Mouse (Mus musculus): ENCODE results near the gene Ccnj. TPM values are rescaled to one million over a fixed set of nuclear protein-coding genes. Genes with fewer than 3 reads are reported as not detected.
A peak's percentile ranks its signal among the peaks of the same experiment; 100 is the strongest.

Ccnj gene
- polyA plus RNA-seq (2015; fragmentation: Nextera tagmentation; extraction: Ambion mirVana), result 9.7 and 10.2 TPM in 2 replicates

GRCm38 (mm10) chr19:40830703-40831415, at the start of gene Ccnj:
Ccnj (plus strand) TSS chr19:40831279.
- peak within 1 kb of the TSS; percentile 83 for H3K9ac ChIP-seq
- ATAC-seq (ENCODE audit: insufficient read depth, low FRiP score, low read depth), result peak; percentile 99
- peak within 1 kb of the TSS; percentile 86 for H3K4me3 ChIP-seq (replicated peaks)
- H3K27me3 ChIP-seq (replicated peaks), result no peaks in the 10 kb centered on the region
- H3K9me3 ChIP-seq, result no peaks in the 10 kb centered on the region
- H3K4me1 ChIP-seq, result peaks cover 9% of the 10 kb centered on the region; the same call in 1 of the 2 replicates
- peak within 1 kb of the TSS; percentile 67 for H3K4me2 ChIP-seq
- no peaks in the 10 kb centered on the region for H3K36me3 ChIP-seq
- under 1% methylated on average over 69 of the region's 71 CpGs for WGBS
- H3K27ac ChIP-seq, result peak within 1 kb of the TSS; percentile 86

GRCm38 (mm10) chr19:40788004-40788714, 42.9 kb upstream of the Ccnj start:
- no peak overlapping the region for H3K4me2 ChIP-seq
- no peak overlapping the region for H3K9ac ChIP-seq
- WGBS, result 72% methylated on average over 14 of the region's 15 CpGs
- no peaks in the 10 kb centered on the region for H3K9me3 ChIP-seq
- H3K4me1 ChIP-seq, result no peaks in the 10 kb centered on the region
- H3K27ac ChIP-seq, result no peak overlapping the region
- ATAC-seq (ENCODE audit: insufficient read depth, low FRiP score, low read depth), result no peak
- H3K36me3 ChIP-seq, result no peaks in the 10 kb centered on the region
- H3K27me3 ChIP-seq (replicated peaks), result no peaks in the 10 kb centered on the region
- H3K4me3 ChIP-seq (replicated peaks), result no peak overlapping the region

- H3K27ac ChIP-seq, result no peak overlapping the region
- H3K4me3 ChIP-seq (replicated peaks), result no peak overlapping the region
- H3K27me3 ChIP-seq (replicated peaks), result no peaks in the 10 kb centered on the region
- H3K36me3 ChIP-seq, result no peaks in the 10 kb centered on the region
- no peak for ATAC-seq (ENCODE audit: insufficient read depth, low FRiP score, low read depth)
- H3K4me2 ChIP-seq, result no peak overlapping the region
- H3K9ac ChIP-seq, result no peak overlapping the region
- 56% methylated on average over 2 of the region's 2 CpGs for WGBS
- H3K9me3 ChIP-seq, result no peaks in the 10 kb centered on the region
- no peaks in the 10 kb centered on the region for H3K4me1 ChIP-seq
Measured at GRCm38 (mm10) chr19:40788715-40789084, 42.4 kb upstream of the Ccnj start.

GRCm38 (mm10) chr19:40805176-40805737, 25.8 kb upstream of the Ccnj start:
- Histone ChIP-seq H3K4me3 (replicated peaks) (no peak overlapping the region), H3K4me2 (no peak overlapping the region), H3K4me1 (no peaks in the 10 kb centered on the region), H3K27me3 (replicated peaks) (no peaks in the 10 kb centered on the region), H3K36me3 (no peaks in the 10 kb centered on the region), H3K9me3 (no peaks in the 10 kb centered on the region), H3K27ac (no peak overlapping the region), H3K9ac (no peak overlapping the region)
- WGBS, result 28% methylated on average over 7 of the region's 7 CpGs
- ATAC-seq (ENCODE audit: insufficient read depth, low FRiP score, low read depth), result no peak

GRCm38 (mm10) chr19:40809858-40810257, 21.2 kb upstream of the Ccnj start:
- Histone ChIP-seq H3K27me3 (replicated peaks) (no peaks in the 10 kb centered on the region), H3K9me3 (no peaks in the 10 kb centered on the region), H3K4me2 (no peak overlapping the region), H3K36me3 (no peaks in the 10 kb centered on the region), H3K4me3 (replicated peaks) (no peak overlapping the region), H3K9ac (no peak overlapping the region), H3K27ac (no peak overlapping the region), H3K4me1 (no peaks in the 10 kb centered on the region)
- no peak for ATAC-seq (ENCODE audit: insufficient read depth, low FRiP score, low read depth)
- 71% methylated on average over 7 of the region's 7 CpGs for WGBS

GRCm38 (mm10) chr19:40811840-40812239, 19.2 kb upstream of the Ccnj start:
- WGBS, result 72% methylated on average over 4 of the region's 4 CpGs
- no peak overlapping the region for H3K9ac ChIP-seq
- H3K4me2 ChIP-seq, result no peak overlapping the region
- no peaks in the 10 kb centered on the region for H3K9me3 ChIP-seq
- H3K27me3 ChIP-seq (replicated peaks), result no peaks in the 10 kb centered on the region
- H3K4me1 ChIP-seq, result no peaks in the 10 kb centered on the region
- H3K27ac ChIP-seq, result no peak overlapping the region
- no peak overlapping the region for H3K4me3 ChIP-seq (replicated peaks)
- no peaks in the 10 kb centered on the region for H3K36me3 ChIP-seq
- no peak for ATAC-seq (ENCODE audit: insufficient read depth, low FRiP score, low read depth)

GRCm38 (mm10) chr19:40812778-40813177, 18.3 kb upstream of the Ccnj start:
- Histone ChIP-seq H3K4me2 (no peak overlapping the region), H3K27ac (no peak overlapping the region), H3K4me1 (no peaks in the 10 kb centered on the region), H3K27me3 (replicated peaks) (no peaks in the 10 kb centered on the region), H3K9me3 (no peaks in the 10 kb centered on the region), H3K9ac (no peak overlapping the region), H3K4me3 (replicated peaks) (no peak overlapping the region), H3K36me3 (no peaks in the 10 kb centered on the region)
- ATAC-seq (ENCODE audit: insufficient read depth, low FRiP score, low read depth), result no peak
- 55% methylated on average over 3 of the region's 3 CpGs for WGBS

GRCm38 (mm10) chr19:40813385-40813784, 17.7 kb upstream of the Ccnj start:
- ATAC-seq (ENCODE audit: insufficient read depth, low FRiP score, low read depth), result peak; percentile 86; the same call in 1 of the 2 replicates
- 71% methylated on average over 14 of the region's 14 CpGs for WGBS
- H3K4me2 ChIP-seq, result no peak overlapping the region
- no peak overlapping the region for H3K27ac ChIP-seq
- H3K4me3 ChIP-seq (replicated peaks), result no peak overlapping the region
- H3K36me3 ChIP-seq, result no peaks in the 10 kb centered on the region
- H3K9me3 ChIP-seq, result no peaks in the 10 kb centered on the region
- H3K4me1 ChIP-seq, result no peaks in the 10 kb centered on the region
- H3K9ac ChIP-seq, result no peak overlapping the region
- H3K27me3 ChIP-seq (replicated peaks), result no peaks in the 10 kb centered on the region

- Histone ChIP-seq H3K4me1 (no peaks in the 10 kb centered on the region), H3K9me3 (no peaks in the 10 kb centered on the region), H3K27ac (no peak overlapping the region), H3K4me3 (replicated peaks) (no peak overlapping the region), H3K9ac (no peak overlapping the region), H3K27me3 (replicated peaks) (no peaks in the 10 kb centered on the region), H3K36me3 (no peaks in the 10 kb centered on the region), H3K4me2 (no peak overlapping the region)
- no peak for ATAC-seq (ENCODE audit: insufficient read depth, low FRiP score, low read depth)
- WGBS, result 66% methylated on average over 7 of the region's 7 CpGs
Measured at GRCm38 (mm10) chr19:40815645-40816183, 15.4 kb upstream of the Ccnj start.

GRCm38 (mm10) chr19:40817901-40818532, 13.1 kb upstream of the Ccnj start:
- Histone ChIP-seq H3K27ac (no peak overlapping the region), H3K4me2 (no peak overlapping the region), H3K36me3 (no peaks in the 10 kb centered on the region), H3K9me3 (no peaks in the 10 kb centered on the region), H3K9ac (no peak overlapping the region), H3K4me1 (no peaks in the 10 kb centered on the region), H3K4me3 (replicated peaks) (no peak overlapping the region), H3K27me3 (replicated peaks) (no peaks in the 10 kb centered on the region)
- 78% methylated on average over 6 of the region's 6 CpGs for WGBS
- ATAC-seq (ENCODE audit: insufficient read depth, low FRiP score, low read depth), result peak; percentile 43; the same call in 1 of the 2 replicates

- H3K27ac ChIP-seq, result no peak overlapping the region
- H3K36me3 ChIP-seq, result no peaks in the 10 kb centered on the region
- no peak overlapping the region for H3K4me2 ChIP-seq
- WGBS, result 47% methylated on average over 7 of the region's 7 CpGs
- ATAC-seq (ENCODE audit: insufficient read depth, low FRiP score, low read depth), result no peak
- H3K9me3 ChIP-seq, result no peaks in the 10 kb centered on the region
- H3K4me1 ChIP-seq, result no peaks in the 10 kb centered on the region
- H3K27me3 ChIP-seq (replicated peaks), result no peaks in the 10 kb centered on the region
- no peak overlapping the region for H3K4me3 ChIP-seq (replicated peaks)
- no peak overlapping the region for H3K9ac ChIP-seq
Measured at GRCm38 (mm10) chr19:40818764-40819163, 12.3 kb upstream of the Ccnj start.
